Comparison of ENCODE assay signal across 9 mouse cellular contexts in the genomic region with DNA sequence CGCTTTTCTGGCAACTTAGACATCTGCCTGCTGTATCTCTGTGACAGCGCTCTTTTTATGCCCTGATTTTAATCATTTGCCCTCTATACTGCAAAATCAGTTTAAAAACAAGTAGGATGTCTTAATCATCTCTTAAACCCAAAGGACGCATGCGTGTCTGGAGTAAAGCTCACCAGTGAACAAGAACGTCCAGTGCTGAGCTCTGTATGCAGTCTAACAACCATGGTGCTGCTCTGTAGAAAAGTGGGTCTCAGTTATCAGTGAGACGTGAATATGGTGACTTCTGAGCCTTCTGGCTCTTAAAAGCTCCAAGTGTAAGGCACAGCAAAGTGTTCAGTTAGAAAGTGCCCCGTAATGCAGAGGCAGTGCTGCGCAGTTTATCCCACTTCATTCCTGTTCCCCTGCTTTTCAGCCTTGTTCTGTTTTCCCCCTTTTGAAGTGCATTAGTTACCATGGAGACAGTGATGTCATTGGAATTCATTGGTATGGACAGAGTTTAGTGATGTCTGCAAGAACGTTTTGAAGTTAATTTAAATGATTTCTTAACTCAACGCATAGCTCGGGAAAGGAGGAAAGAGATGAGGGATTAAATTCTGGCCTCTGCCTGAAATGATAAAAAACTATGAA.
DNase-seq lines count a peak whose midpoint lies in the region; ATAC-seq lines count a peak whose summit lies in the region.
"Had no signal": no experiment of that assay in that cellular context is flagged by ENCODE, and none has a peak within 500 bp of the region (broad histone marks: within the 10 kb centered on the region; RNA-seq: fewer than 3 reads in every experiment).

No protein-coding gene starts in this region.

- 31% methylated on average over 11 of the region's 11 CpGs for WGBS in lung, embryonic 16.5 days
- 35% methylated on average over 11 of the region's 11 CpGs for whole genome bisulfite sequencing in embryonic facial prominence, embryonic 15.5 days
- WGBS in limb, embryonic 12.5 days, result 53% methylated on average over 11 of the region's 11 CpGs
- 49% methylated on average over 11 of the region's 11 CpGs for WGBS in stomach, embryonic 15.5 days

- peaks cover 18% of the 10 kb centered on the region for H3K4me1 ChIP-seq in lung, embryonic 16.5 days (replicated peaks; ENCODE audit: control insufficient read depth, insufficient read depth, low read length)
- H3K4me1 ChIP-seq in embryonic facial prominence, embryonic 15.5 days, result peaks cover 36% of the 10 kb centered on the region
- peaks cover 42% of the 10 kb centered on the region for H3K4me1 ChIP-seq in limb, embryonic 12.5 days (replicated peaks)
- no peaks in the 10 kb centered on the region; the same call in 1 of the 2 replicates for H3K4me1 ChIP-seq in stomach, embryonic 15.5 days

- no peaks in the 10 kb centered on the region for H3K27me3 ChIP-seq in lung, embryonic 16.5 days (ENCODE audit: control insufficient read depth, insufficient read depth, low read depth, low read length)
- no peaks in the 10 kb centered on the region for H3K27me3 ChIP-seq in embryonic facial prominence, embryonic 15.5 days
- no peaks in the 10 kb centered on the region for H3K27me3 ChIP-seq in limb, embryonic 12.5 days
- H3K27me3 ChIP-seq in stomach, embryonic 15.5 days (replicated peaks), result no peaks in the 10 kb centered on the region

- no peak for DNase-seq in lung, adult 18-20 months
- DNase-seq in frontal cortex, postnatal 10 days (ENCODE audit: low spot score in 2 of 2), result no peak
- no peak for DNase-seq in right cerebral cortex, postnatal 10 days (ENCODE audit: low spot score in 2 of 2)
- DNase-seq in thymus, postnatal 14 days, result no peak

- no peak overlapping the region for H3K4me3 ChIP-seq in lung, embryonic 16.5 days (ENCODE audit: low read length)
- H3K4me3 ChIP-seq in embryonic facial prominence, embryonic 15.5 days (replicated peaks), result no peak overlapping the region
- no peak overlapping the region for H3K4me3 ChIP-seq in limb, embryonic 12.5 days (replicated peaks)
- no peak overlapping the region for H3K4me3 ChIP-seq in stomach, embryonic 15.5 days (replicated peaks)

- no peaks in the 10 kb centered on the region for H3K36me3 ChIP-seq in lung, embryonic 16.5 days (ENCODE audit: control insufficient read depth, insufficient read depth, low read length)
- no peaks in the 10 kb centered on the region for H3K36me3 ChIP-seq in embryonic facial prominence, embryonic 15.5 days
- no peaks in the 10 kb centered on the region for H3K36me3 ChIP-seq in limb, embryonic 12.5 days
- H3K36me3 ChIP-seq in stomach, embryonic 15.5 days, result no peaks in the 10 kb centered on the region
- H3K36me3 ChIP-seq: G1E had no signal

- peak; percentile 77 for ATAC-seq in lung, embryonic 16.5 days (ENCODE audit: low read depth)
- ATAC-seq in embryonic facial prominence, embryonic 15.5 days (ENCODE audit: insufficient number of reproducible peaks, low FRiP score, low TSS enrichment, low read depth), result no peak
- peak; percentile 60; the same call in 1 of the 2 replicates for ATAC-seq in limb, embryonic 12.5 days (ENCODE audit: insufficient number of reproducible peaks, insufficient read depth, low FRiP score, low TSS enrichment, low read depth)
- peak; percentile 35; the same call in 1 of the 2 replicates for ATAC-seq in stomach, embryonic 15.5 days (ENCODE audit: insufficient read depth, low FRiP score, low read depth)

- peak overlapping the region; percentile 4; the same call in 1 of the 2 replicates for H3K4me2 ChIP-seq in lung, embryonic 16.5 days (ENCODE audit: low read depth, low read length)
- H3K4me2 ChIP-seq in embryonic facial prominence, embryonic 15.5 days (replicated peaks), result 0 out of 2 replicates have a peak overlapping the region, but pooled peaks have one; percentile 6
- H3K4me2 ChIP-seq in limb, embryonic 12.5 days, result no peak overlapping the region
- no peak overlapping the region for H3K4me2 ChIP-seq in stomach, embryonic 15.5 days

- H3K27ac ChIP-seq in lung, embryonic 16.5 days (ENCODE audit: low read length), result peak overlapping the region; percentile 75
- peak overlapping the region; percentile 77 for H3K27ac ChIP-seq in embryonic facial prominence, embryonic 15.5 days (replicated peaks)
- H3K27ac ChIP-seq in limb, embryonic 12.5 days, result peak overlapping the region; percentile 54
- peak overlapping the region; percentile 48; the same call in 1 of the 2 replicates for H3K27ac ChIP-seq in stomach, embryonic 15.5 days

- H3K9ac ChIP-seq in lung, embryonic 16.5 days (ENCODE audit: low read length), result no peak overlapping the region
- H3K9ac ChIP-seq in embryonic facial prominence, embryonic 15.5 days, result no peak overlapping the region
- H3K9ac ChIP-seq in limb, embryonic 12.5 days (replicated peaks), result no peak overlapping the region
- H3K9ac ChIP-seq in stomach, embryonic 15.5 days, result no peak overlapping the region

- H3K9me3 ChIP-seq in lung, embryonic 16.5 days (ENCODE audit: control insufficient read depth, low read length), result no peaks in the 10 kb centered on the region
- H3K9me3 ChIP-seq in embryonic facial prominence, embryonic 15.5 days (replicated peaks), result no peaks in the 10 kb centered on the region
- H3K9me3 ChIP-seq in limb, embryonic 12.5 days, result no peaks in the 10 kb centered on the region
- H3K9me3 ChIP-seq in stomach, embryonic 15.5 days, result no peaks in the 10 kb centered on the region
- H3K9me3 ChIP-seq: G1E had no signal

Comparison
In these comparisons a context has a peak if more than half of its experiments do, and no peak if none do; other contexts are left out.
1. H3K4me2 ChIP-seq: peak in lung, embryonic 16.5 days (single experiment) and embryonic facial prominence, embryonic 15.5 days (single experiment); none in limb, embryonic 12.5 days (single experiment) and stomach, embryonic 15.5 days (single experiment).
2. Peak in every context shown above with its lines, with median percentiles within 50 percentile points of each other: H3K27ac ChIP-seq.